Mouse (Mus musculus) embryo, embryonic 11 days (tissue): Measurements from ENCODE around the gene Lama4.

Experiments used
- DNase-seq: peaks from one replicate; pipeline ENCODE4 v3.0.0-alpha.2; 2015

The Lama4 gene

DNA sequence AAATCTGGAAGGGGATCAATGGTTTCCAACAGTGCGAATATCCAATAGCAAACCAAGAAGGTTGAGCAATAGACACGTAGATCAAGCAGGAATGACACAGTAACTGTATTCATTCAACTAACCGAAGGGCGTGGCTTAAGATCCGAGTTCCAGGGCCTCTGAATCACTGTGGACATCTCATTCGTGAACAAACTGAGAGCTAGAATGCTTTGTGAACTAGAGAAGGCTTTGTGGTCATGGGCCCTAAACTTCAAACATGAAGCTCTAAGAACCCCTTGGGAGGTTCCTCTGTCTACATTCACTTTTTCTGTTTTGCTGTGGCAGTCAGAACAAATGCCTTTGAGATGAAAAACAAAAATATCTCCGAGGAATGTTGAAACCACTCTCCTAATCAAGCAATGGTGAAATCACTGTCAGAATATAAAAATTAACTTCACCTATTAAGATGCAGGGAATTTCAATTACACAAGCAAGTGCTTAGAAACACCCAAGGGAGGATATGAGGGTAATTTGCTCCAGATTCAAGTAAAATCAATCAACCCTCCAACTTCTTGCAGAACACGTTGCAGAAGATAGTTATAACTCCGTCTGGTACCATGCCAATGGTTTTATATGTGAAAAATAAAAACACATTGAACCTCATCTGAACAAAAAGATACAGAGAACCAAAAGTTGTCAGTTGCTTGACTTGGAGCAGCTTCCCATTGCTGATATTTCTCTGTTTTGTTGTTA, 29.6 kb downstream of the Lama4 start:
- no peak for DNase-seq

DNA sequence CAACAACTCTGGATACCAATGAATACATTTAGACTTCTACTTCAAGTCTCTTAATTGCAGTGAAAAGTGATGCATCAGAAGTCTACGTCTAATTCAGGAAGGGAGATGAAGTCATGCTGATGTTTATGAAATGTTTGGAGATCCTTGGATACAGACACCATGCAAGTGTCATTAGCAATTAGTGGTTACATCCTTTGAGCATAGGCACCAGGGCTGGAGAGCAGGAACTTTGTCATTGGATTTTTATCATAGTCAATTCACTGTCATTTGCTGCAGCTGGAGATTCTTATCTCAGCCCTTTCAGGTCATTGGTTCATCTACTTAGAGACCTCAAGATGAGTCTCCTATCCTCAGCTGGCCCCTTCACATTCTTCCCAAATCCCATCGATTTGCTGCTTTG, 30.6 kb downstream of the Lama4 start:
- no peak for DNase-seq

DNA sequence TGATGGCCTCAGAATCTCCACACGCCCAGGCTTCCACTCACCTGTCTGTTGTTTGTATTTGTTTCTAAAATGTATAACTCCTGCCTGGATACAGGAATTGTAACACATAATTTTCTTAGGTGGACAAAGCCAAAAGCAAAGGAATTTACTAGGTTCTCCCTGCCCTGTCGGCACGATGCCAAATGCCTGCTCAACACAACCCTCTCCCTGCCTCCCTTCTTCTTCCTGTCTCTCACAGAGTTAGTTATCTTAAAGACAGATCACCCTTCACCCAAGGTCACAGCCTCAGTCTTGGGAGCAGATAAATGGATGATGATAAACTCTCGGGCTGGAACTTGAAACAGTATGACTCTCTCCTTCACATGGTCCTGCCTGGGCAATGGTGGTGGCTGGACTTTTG, 35.6 kb downstream of the Lama4 start:
- DNase-seq = no peak

DNA sequence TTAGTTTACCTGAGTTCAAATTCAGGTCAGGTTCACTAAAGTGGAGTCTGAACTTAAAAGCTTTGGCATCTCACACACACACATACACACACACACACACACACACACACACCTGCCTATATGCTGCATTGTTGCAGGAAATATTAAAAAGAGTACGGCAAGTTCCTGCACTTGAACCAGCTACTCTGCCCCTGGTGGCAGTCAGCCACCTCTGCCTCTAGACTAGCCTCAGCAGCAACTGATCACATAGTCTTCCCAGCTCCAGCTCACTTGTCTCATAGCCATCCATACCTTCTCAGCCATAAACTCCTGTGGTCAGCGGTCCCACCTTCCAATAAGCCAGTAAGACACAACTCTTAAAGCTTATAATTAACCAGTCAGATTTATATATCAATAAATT, 37.2 kb downstream of the Lama4 start:
- no peak for DNase-seq

DNA sequence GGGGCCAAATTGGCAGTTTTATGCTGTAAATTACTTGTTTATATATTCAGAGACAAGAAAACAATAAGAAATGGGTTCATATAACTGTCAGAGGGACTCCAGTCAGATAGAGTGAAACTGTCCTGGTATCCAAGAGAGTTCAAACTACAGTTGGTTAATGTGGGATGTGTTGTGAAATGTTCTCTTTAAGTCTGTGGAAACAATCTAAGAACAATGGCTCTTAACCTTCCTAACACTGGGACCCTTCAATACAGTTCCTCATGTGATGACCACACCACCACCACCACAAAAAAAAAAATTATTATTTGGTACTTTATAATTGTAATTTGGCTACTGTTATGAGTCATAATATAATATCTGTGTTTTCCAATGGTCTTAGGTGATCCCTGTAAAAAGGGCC, 38.2 kb downstream of the Lama4 start:
- DNase-seq = no peak

DNA sequence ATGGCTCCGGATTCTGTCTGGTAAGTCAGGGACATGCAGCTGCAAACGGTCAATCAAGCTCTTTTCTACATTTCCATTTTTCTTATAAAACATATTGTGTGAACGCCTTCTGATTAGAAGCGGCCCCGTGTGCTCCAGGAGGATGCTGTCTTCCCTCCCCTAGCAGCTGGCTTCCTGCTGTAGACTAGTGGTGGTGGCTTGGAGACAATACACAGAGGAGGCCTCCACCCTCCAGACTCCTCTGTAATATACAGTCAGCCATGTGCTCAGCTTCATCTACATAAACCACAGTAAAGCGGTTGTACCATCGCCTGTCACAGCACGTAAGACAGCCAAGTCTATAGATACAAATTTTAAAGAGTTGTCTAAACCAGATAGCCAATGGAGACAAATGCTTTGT, 40.2 kb downstream of the Lama4 start:
- DNase-seq = no peak

DNA sequence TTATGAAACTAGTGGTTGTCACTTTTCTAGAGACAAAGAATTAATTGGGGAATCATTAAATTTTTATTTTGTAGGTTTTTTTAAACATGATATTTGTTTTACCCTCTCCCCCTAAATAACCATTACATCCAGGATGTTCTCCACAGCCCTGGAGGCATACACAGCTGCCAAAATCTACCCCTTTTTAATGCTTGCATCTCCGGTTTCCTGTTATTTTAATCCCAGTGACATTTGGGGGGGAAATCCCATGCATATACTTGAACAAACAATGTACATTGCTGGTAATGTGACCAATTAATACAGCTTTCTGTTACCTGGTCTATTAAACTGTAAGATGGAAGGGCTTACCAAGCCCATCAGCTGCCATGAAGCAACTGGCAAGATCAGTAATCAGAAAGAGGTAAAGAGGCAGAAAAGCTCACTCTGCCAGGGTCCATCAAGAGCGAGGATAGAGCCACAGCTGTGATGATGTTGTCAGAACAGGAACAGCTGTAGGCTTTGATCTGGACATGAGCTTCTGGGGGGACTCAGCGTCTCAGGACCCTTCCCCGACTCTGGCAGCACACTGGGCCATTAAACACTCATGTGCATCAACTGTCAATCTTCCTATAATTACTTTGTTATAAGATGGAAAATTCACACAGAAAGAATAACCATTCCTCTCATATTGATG, 41.3 kb downstream of the Lama4 start:
- DNase-seq = no peak

DNA sequence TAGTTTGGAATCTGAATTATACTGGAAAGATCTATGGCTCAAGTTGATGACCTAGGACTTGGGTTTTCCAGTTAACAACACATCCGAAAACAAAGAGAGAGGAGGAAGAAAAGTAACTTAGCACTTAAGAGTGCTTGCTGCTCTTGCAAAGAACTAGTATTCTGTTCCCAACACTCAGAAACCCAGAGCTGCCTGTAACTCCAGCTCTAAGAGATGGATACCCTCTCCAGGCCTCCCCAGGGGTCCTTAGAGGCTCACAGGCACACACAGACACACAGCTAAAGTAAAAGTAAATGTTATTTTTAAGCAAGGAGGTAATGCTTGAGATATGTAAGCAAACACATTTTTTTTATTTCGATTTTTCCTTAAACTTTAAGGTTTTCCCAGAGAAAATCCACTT, 49.5 kb downstream of the Lama4 start:
- DNase-seq = no peak

DNA sequence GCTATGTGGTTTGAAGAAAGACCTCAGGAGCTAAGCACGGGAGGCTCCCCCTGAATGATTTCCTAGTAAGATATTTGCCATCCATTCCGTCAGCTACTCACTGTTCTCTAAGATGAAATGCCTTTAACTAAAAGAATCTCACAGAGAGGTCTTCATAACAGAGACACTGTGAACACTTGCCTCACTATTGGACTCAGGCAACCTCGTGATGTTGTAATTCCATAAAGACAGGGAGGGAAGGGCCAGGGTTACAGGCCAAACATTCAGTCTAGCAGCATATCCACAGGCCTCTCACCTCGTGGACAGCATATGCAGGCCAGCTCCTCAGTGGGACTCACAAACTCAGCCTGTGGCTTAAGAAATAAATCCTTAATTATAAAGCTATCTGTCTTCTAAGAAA, 52.7 kb downstream of the Lama4 start:
- DNase-seq = no peak

DNA sequence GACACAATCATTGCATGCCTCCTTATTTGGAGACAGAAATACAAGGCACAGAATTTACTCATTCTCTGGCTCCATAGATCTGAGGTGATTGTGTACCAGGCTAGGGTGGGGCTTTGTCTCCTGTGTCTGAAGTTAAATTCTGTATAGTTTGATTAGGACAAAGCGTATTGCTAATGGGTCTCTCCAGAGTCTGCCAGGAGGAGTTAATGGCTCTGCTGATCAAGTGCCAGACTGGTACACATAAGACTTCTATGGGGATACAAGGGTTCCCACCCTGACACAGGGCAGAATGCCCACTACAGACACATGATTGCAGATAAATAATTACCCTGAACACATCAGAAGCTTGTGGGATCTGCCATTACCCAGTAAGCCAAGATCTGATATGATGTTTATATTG, 53.3 kb downstream of the Lama4 start:
- no peak for DNase-seq

DNA sequence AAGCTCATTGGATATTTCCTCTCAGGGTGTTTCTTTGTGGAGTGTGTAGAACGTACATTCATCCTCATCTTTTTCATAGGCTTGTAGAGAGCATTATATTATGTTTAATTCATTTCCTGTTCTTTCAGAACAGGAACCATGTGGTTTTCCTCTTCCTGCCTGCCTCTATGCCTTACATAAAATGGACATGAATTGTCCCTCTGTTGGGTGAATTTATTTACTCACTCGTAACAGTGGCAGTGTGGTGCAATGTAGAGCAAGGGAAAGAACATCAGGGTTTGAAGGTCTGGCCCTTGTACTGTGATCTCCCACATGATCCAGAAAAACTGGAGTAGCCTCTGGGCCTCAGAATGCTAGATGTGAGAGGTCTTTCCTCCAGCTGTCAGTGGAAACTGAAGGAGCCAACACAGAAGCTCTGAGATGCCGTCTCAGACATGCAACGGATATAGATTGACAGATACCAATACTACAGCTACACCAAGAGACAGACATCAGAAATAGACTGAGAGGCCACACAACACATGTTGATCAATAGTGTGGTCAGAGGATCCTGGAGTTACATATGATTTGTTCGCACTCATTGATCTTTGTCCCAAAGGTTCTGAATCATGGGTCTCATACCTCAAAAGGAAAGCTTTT, 58.4 kb downstream of the Lama4 start:
- no peak for DNase-seq

DNA sequence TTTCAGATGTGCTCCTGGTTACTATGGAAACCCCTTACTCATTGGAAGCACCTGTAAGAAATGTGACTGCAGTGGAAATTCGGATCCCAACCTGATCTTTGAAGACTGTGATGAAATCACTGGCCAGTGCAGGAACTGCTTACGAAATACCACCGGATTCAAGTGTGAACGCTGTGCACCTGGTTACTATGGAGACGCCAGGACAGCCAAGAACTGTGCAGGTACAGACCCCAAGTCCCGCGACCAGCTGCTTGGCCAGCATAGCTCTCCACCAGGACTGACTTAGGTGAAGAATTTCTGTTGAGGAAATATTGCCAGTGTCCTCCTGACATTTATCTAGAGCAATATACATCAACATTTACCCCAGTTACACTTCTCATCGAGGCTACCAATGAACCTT, 61.2 kb downstream of the Lama4 start:
- DNase-seq = no peak

DNA sequence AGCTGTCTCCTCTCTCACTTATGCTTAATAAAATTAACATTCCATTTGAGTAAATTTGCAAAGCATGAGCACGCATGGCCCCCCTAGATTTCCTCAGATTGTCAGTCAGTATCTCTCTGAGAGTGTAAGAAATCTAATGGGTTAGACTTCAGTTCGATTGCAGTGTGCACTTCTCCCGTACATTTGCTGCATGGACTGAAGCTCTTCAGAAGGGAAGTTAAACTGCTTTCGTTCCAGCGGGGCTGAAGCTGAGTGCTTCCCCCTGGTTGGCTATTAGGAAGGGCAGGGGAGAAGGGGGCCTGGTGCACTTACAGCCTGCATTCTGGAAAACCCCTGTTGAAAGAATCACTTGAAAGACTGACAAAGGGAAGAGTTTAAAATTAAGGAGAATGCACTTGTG, 61.7 kb downstream of the Lama4 start:
- no peak for DNase-seq

DNA sequence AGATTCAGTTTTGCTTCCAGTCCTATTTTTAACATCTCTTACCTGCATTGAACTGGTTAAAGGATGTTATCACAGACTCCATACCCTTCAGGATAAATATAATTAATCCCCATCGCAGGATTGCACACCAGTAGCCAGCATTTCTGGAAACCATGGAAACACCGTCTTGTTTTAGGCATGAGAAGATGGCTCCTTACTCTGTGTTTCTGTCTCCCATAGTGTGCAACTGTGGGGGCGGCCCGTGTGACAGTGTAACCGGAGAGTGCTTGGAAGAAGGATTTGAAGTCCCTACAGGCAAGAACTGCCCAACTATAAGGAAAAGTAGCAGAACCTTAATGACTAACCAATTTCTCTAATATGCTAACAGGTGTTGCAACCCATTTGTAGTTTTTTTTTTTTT, 63.1 kb downstream of the Lama4 start:
- no peak for DNase-seq

DNA sequence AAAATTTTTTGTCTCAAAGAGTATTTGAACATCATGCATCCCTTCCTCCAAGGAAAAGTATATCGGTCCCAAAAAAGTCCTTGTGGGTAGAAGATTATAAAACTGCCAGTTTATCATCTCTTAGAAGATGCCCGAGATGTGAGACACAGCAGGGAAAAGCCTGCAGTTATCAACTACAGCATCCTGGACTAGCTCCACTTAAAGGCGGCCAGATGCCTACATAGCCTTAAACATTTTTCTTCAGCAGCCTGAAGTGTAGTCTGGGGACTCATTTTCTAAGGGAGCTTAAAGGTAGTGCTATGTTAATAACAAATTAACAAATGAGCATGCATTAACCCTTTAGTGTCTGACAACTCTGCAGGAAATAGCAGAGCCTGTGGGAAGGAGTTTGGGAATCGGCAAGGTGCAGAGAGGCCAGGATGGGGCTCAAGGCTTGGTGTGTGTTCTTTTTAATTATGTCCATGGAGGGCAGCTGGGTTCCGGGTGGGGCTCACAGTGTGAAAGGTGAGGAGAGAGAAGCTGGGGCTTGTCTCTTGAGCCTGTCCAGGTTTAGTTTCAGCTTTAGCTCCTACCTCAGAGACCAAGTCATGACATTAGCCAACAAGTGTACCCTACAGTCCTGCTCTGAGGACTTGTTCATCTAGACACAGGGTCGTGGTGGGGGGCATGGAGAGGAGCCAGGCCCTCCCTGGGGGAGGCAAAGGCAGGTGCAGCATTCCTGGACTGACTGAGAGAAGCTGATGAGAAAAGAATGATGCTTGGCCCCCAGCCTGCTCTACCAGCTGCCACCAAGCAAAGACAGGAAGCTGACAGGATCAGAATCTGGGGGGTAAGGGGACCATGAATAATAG, 64.2 kb downstream of the Lama4 start:
- no peak for DNase-seq

DNA sequence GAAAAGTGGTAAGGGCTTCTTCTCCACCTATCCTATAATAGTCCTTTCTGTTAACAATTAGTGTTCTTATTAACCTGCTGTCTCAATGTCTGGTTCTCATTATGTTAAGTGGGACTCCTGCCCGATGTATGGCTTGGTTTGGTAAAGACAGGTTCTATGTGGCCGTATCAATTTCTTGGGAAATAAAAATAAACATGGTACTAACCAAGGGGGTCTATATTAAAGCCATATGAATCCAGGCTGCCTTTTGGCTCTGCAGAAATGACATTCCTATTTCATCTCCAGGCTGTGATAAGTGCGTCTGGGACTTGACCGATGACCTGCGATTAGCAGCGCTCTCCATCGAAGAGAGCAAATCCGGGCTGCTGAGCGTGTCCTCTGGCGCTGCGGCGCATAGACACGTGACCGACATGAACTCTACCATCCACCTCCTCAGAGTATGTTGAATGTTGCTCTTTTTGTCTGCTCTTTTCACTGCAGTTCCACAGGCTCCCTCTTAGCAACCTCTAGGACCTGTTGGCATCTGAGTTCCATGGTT, 64.9 kb downstream of the Lama4 start:
- peak; percentile 63 for DNase-seq

DNA sequence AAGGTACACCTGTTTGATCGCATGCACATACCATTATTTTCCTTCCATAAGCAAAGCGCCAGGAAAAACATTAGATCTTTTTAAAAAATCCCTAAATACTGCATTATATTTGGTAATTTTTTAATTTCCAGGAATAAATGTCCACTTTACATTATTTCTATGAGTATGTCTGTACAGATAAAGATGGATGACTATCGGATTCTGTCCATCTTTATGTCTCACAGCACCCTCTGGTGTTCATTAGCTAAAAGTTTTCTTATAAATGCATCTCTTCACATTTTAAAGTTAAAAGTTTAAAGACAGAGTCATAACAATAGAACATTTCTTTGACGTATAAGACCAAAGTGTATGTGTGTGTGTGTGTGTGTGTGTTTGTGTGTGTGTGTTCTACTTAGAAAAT, 74.2 kb downstream of the Lama4 start:
- peak; percentile 63 for DNase-seq

DNA sequence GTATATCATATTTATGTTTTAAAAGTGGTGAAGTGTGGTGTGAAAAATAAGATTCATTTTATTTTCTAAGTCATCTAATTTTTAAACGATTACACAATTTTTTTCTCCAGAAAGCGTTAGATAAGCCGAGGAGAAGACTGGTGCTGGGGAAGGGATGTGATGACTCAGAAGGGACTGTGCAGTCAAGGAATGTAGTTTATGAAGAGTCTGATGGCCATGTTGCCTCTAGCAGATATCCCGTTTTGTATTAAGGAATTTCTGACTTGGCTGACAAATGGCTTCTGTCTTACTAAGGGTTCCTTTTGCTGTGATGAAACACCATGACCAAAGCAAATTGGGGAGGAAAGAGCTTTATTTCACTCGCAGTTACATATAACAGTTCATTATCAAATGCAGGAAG, 74.7 kb downstream of the Lama4 start:
- DNase-seq = no peak

DNA sequence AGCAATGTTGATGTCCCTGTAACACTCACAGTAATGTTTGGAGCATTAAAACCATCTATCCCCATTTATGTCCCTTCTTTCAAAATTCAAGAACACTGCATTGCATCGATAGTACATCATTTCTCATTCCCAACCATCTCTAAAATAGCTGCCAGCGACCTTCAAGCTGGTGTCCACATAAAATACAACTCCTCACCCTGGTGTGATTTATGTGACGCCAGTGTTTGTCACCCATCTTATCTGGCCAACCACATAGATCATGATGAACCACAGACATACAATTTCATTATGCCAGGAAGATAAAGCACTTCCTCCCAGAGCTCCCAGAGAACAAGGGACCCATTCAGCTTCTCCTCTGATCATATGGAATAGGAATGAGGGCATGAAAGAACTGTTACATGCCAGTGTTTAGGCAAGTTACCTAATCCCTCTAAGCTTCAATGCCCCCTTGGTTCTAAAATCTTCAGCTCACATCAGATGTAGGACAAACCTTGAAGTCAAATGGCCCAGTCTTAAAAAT, 79.2 kb downstream of the Lama4 start:
- no peak for DNase-seq

DNA sequence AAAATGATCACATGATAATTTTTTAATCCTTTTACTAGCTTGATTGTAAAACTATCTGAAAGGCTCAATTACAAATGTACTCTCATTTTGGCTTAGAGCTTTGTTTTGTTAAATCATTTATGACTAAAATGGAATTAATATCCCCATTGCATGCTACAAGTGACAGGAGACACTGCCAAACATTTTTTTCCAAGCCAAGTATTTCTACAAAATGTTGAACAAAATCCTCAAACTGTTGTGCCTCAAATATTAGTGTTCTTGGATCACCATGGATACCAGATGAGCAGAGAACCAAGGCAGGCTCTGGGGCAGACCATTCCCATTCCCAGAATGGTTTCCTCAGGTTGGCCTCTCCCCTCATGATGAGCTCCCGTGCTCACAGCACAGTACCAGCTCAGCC, 79.8 kb downstream of the Lama4 start:
- no peak for DNase-seq

DNA sequence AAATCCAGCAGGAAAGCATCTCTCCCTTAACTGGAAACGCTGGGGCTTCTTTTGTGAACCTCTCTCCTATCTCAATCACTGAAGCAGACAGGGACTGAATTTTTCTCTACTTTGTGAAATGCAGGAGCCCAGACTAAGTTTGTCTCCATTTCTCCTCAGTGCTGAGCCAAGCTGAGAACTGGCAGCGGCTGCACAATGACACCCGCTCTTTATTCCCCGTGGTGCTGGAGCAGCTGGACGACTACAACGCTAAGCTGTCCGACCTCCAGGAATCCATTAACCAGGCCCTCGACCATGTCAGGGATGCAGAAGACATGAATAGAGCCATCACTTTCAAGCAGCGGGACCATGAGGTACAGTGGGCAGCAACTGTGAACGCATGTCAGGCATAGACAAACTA, 82.5 kb downstream of the Lama4 start:
- no peak for DNase-seq

DNA sequence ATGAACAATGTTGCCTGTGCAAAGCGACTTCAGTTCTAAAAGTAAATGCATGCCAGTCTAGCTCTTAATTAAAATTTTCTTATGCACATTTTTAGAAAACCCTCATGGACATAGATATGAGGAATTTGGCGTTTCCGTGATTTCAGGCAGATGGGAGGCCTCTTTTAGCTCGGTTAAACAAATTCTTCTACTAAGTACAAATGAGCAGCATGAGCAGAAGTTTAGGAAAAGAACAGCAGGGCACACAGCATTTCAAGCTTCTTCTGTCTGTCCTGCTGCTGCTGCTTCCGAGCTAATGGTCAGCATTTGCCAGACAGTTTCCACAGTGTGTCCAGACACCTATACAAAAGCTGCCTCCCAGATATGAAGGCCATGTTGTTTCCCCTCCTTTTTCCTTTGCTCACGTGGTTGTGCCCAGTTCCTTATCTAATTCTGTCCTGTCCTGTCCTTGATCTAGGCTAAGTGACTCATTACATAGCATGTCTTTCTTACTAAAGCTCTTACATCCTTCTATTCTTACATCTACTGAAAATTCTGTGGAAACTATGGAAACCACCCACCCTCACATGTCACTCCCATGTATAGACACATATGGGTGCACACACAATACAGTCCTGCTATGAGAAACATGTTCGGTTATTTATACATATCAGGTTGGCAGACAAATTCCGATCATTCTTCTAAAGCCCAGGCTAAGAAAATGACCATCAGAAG, 84.4 kb downstream of the Lama4 start:
- DNase-seq = no peak
